Mouse (Mus musculus): ENCODE results near the gene Olfr776.
"Not testable (repeated sequence)": the region's sequence is repeated elsewhere in the genome, so short reads cannot be mapped to it uniquely, and the experiment has no call there.

Gene Olfr776

GRCm38 (mm10) chr10:129258827-129259226 is at the start of gene Olfr776:
Olfr776 (plus strand) TSS chr10:129259127.
- no peak for DNase-seq (ENCODE audit: low spot score in 2 of 2)

- peak in 1 of 2 experiments; percentile 3 for DNase-seq (ENCODE audit: low spot score in 2 of 2)
Measured at GRCm38 (mm10) chr10:129230737-129231136, 28.2 kb upstream of the Olfr776 start.

GRCm38 (mm10) chr10:129235904-129236303 is 23.0 kb upstream of the Olfr776 start, which contains the start of gene Olfr774:
Olfr774 (plus strand) TSS chr10:129236204.
- DNase-seq (ENCODE audit: low spot score in 2 of 2) = no peak

- no peak for DNase-seq (ENCODE audit: low spot score in 2 of 2)
Measured at GRCm38 (mm10) chr10:129248112-129248511, 10.8 kb upstream of the Olfr776 start, which contains the start of gene Olfr775. Olfr775 (plus strand) TSS chr10:129248412.

- DNase-seq (ENCODE audit: low spot score in 2 of 2) = no peak
Measured at GRCm38 (mm10) chr10:129271081-129271535, 12.2 kb downstream of the Olfr776 start, which contains the start of gene Olfr777. Olfr777 (minus strand) TSS chr10:129271485.

DNA sequence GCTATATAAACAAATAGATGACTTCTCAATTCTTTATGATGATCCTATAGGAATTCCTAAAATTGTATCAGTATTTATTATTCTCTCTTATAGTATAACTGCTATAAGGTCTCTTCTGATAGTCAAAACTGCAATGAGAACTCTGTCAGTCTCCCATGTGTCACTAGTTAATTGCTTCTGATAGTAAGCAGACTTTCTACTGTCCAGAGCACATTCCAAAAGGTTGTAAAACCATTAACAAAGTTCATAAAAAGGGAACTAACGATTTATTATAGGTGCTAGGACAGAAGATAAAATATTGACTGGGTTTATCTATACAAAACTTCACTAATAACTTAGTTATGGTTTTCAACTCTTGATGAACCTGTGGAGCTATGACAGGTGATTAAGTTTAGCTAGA is 54.0 kb downstream of the Olfr776 start:
- not testable (repeated sequence) for DNase-seq (ENCODE audit: low spot score in 2 of 2)

DNA sequence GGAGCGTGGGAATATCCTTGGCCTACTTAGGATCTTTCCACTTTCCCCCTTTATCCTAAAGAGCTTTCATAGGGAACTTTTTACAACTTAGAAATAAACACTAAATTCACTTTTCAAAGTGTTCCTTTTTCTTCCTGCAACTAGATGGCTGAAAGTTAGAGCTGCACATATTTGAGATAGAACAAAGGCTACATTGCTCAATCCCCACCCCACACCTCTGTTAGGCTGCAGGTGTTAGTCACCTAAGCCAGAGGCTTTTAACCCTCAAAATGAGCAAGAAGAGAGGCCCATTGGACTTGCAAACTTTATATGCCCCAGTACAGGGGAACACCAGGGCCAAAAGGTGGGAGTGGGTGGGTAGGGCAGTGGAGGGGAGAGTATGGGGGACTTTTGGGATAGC is 54.6 kb downstream of the Olfr776 start:
- not testable (repeated sequence) for DNase-seq (ENCODE audit: low spot score in 2 of 2)
